Mouse (Mus musculus) lung, postnatal 14 days (tissue): Measurements from ENCODE around the gene Iqck.

ENCODE experiments used
- DNase-seq: peaks from one replicate; pipeline ENCODE4 v3.0.0; 2021

The Iqck gene

GRCm38 (mm10) chr7:118855171-118855876 lies at the start of gene Iqck:
Iqck (plus strand) TSS chr7:118855752.
- peak; percentile 92 for DNase-seq

DNA sequence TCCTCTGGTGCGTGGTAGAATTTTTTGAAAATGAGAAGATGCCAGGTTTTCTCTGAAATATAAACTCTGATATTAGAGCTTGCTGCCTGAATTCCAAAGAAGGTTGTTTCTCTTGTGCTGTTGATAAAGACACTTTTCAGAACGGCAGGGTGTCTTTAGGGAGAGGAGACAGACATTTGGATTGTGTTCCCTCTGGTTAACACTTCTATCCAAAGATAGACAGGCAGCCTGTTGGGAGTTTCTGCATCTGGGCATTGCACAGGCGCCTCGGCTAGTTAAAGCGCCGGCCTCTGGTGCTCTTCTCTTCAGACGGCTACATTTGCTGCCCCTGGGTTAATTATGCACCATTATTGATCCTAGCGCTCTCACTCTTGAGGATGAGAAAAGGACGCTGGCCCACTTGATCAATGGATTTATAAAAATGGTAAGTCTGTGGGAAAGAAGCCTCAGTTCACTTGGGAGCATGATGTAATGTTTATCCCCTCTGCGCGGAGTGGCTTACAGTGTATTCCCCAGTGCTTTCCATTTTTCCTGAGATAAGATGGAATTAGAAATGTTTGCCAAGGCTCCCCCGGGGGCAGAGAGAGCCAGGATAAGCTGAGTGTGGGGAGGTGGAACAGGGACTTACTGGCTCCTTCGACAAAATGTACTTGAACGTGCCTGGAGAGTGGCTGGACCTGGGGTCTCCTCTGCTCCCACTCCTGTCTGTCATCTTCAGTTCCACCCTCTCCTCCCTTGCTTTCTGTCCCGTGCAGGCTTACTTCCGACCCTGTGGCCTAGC lies 48.7 kb upstream of the Iqck start:
- no peak for DNase-seq

DNA sequence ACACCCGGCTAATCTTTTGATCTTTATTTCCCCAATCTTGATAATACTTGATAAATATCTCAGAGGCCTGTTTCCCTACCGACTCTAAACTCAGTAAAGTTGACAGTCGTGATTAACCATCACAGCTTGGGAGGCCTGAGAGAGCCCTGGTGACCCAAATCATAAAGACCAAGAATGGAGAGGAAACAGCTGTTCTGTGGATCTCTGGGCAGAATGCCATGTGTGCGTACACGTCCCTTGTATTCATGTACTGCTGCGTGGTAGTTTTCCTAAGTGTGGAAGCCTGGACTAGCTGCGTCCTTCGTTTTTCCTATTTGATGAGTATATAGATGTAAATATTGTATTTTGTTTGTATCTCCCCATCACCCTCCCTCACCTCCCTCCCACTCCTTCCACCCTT lies 47.7 kb upstream of the Iqck start:
- peak; percentile 9 for DNase-seq

DNA sequence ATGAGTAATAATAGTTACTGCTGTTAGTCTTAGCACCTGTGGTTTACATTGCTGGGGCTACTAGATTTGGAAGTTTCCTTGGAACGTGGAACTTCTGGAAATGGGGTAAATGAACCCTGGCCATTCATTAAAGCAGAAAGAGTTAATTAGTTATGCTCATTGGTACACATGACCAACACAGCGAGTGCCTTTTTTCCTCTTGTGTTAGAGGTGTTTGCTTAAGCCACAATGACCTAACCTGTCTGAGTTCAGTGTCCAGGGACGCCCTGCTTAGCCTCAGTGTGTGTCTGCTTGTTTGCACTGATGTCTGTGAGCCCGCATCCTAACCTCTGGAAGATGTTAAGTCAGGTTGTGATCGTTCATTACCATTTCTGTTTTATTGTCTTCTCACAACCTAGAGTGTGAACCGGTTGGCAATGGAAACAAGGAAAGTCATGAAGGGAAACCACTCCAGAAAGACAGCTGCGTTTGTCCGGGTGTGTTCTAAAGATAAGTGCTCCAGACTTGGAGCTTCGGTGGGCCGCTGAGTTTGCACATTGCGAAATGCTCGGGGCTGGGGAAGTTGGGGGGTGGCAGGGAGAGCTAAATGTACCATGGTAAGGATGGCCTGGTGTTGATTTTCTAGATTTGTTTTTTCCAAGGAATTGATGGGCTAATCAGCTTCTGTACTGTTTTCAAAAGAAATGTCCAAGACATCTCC lies 44.0 kb upstream of the Iqck start:
- no peak for DNase-seq

- DNase-seq: no peak
These were observed 42.0 kb upstream of the Iqck start for GRCm38 (mm10) chr7:118813592-118813991.

GRCm38 (mm10) chr7:118816275-118816674 lies 39.3 kb upstream of the Iqck start:
- DNase-seq: no peak

DNA sequence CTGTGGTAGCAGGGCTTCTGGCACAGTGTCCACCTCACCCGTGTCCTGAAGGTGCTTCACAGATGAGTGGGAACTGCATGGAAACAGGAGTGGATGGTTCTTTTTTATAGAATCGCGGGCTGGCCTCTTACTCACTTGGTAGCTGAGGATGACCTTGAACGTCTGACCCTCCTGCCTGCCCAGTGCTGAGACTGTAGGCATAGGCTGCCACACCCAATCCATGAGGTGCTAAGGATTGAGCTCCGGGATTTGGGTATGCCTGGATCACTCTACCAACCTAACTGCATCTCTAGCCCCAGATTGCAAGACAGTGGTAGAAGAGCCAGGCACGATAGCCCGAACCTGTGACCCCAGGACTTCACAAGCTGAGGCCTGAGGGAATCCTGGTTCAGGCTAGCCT lies 37.8 kb upstream of the Iqck start:
- no peak for DNase-seq

- DNase-seq: no peak
These were observed 35.9 kb upstream of the Iqck start for GRCm38 (mm10) chr7:118819666-118820065.

DNA sequence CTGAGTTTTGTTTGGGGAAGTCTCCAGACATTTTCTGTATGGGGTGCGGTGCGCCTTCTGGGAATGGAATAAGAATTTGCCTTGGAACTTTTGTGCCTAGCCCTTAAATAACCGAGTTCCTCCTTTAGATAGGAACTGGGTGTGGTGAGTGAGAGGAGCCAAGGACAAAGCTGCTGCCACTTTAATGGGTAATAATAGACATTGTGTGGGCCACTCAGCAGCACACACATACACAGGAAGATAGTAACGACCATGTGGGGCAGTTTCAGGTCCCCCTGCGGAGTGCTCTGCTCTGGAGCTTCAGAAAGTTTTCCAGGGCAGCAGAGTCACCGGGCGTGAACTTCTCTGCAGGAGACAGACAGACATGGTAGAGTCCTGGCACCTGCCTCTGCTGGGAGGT lies 34.2 kb upstream of the Iqck start:
- DNase-seq: peak; percentile 18

GRCm38 (mm10) chr7:118821887-118822556 lies 33.5 kb upstream of the Iqck start:
- no peak for DNase-seq

- no peak for DNase-seq
These were observed 31.1 kb upstream of the Iqck start for GRCm38 (mm10) chr7:118824451-118824850.

DNA sequence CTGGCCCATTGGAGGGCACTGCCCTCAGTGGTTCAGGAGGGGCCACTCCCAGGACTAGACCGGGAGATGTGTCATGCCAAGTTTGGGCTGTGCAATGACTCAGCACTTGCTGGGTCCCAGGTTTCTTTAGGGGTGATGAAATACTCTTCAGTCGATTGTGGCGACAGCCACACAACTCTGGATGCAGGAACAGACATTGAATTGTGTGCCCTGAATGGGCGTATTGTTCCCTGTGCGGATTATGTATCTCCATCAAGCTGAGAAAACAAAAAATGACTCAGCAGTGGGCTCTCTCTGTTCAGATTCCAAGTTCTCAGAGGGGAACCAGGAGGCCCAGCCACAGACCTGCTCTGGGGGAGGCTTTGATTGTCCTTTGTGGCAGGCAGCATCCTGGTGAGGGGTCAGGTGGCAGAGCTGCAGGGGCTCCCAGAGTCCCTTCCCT lies 27.6 kb upstream of the Iqck start:
- DNase-seq: no peak

GRCm38 (mm10) chr7:118837901-118838300 lies 17.7 kb upstream of the Iqck start:
- DNase-seq: no peak

DNA sequence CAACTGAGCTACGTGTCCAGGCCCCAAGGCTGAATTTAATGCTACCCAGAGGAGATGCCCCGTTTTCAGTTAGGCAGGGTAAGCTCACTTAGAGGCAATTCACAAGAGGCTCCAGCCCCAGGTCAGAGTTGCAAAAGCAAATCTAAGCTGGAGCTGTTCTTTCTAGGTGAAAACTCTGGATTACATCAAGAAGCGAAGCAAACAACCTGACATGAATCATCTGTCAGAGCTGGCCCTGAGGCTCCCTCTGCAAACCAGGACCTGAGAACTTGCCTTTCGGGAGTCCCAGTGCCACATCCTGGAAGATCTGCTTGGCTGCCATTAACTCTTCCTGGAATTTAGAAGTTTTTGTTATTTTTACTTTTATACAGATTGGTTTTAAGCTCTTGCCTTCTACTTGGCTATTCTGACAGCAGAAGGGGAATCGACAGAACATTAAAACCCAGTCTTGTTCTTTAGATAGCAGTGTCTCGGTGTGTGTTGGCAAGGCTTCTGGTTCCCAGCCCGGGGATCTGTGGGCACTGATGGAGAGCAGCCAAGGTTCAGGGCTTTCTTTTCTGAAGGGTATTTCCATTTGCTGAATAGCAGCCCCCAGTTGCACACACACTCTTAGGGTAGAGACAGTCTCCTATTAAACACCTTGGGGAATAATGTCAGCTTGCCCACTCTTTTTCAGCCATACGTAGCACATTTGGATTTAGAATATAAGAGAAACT lies 14.4 kb upstream of the Iqck start:
- no peak for DNase-seq

- DNase-seq: no peak
These were observed 13.8 kb upstream of the Iqck start for GRCm38 (mm10) chr7:118841796-118842195.

DNA sequence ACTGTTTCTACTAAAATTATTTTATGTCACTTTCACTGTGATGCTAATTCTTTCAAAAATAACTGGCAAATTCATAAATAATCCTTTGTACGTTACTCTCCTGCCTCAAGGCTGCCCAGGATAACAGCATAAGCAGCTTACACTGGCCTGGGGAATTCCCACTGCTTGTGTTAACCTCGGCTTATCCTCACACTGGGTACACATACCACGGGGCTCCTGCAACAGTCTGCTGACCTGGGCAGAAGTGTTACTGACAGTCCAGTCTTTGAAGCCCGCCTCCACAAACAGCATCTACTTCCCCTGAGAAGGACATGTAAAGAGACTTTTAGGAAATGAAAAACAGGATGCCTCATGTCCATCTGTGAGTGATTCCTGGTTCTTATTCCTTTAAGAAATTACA lies 12.6 kb upstream of the Iqck start:
- no peak for DNase-seq

GRCm38 (mm10) chr7:118845141-118845540 lies 10.4 kb upstream of the Iqck start:
- DNase-seq: no peak

GRCm38 (mm10) chr7:118846329-118846728 lies 9.2 kb upstream of the Iqck start:
- DNase-seq: no peak

DNA sequence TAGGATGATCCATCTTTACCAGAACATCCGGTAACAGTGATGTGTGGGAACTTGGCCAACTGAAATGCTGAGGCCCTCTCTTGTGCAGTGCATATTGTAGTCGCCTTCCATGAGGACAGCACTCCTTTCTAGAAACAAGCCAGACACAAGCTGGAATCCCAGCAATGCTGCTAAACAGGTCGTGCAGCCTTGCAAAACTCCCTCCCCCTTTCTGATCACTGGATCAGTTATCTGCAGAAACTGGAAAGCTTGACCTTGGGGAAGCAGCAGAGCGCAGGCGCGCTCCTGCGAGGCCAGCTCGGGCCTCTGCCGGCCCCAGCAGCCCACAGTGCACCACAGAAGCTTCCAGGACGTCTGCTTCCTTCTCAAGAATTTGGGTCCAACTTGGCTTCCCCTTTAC lies 6.8 kb upstream of the Iqck start:
- DNase-seq: peak; percentile 29

- DNase-seq: no peak
These were observed 5.9 kb upstream of the Iqck start for GRCm38 (mm10) chr7:118849543-118850250.

DNA sequence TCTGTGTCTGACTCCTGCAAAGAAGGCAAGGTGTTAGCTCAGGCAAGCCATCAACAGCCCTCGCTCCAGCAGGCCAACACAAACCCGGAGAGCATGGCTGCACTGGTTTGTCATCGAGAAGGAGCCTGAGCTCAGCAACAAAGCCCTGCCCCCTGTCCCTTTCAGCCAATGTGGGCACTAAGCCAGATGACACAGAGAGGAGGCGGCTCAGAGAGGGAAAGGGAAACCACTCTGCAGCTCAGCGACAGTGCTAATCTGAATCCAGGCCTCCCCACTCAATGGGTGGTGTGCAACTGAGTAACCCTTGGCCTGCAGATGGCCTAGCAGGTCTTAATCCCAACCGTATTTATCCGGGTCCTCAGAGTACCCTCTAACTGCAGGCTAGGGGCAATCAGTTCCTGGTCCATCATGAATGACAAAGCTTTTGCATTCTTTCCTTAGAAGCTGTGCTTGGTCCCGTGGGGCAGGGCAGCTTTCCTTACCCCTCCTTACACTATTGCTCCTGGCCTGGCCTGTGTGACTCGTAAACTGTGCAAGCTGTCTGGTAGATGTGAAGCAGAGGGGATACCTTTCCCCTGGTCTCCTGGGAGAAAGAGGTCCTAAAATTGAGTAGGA lies 4.8 kb upstream of the Iqck start:
- DNase-seq: no peak
